Mouse (Mus musculus) megakaryocyte, embryonic 14.5 days (primary cell): Measurements from ENCODE around the gene Ift172.

Source experiments
- FLI1 ChIP-seq: IDR thresholded peaks from 2 replicates; pipeline ENCODE4 v1.6.1; 2012; ENCODE audit warnings: low read length, inconsistent platforms, mixed read lengths
- GATA1 ChIP-seq: IDR thresholded peaks from 3 replicates; pipeline ENCODE4 v1.6.1; 2012; ENCODE audit warnings: mixed read lengths, low read length, inconsistent platforms, borderline replicate concordance

DNA sequence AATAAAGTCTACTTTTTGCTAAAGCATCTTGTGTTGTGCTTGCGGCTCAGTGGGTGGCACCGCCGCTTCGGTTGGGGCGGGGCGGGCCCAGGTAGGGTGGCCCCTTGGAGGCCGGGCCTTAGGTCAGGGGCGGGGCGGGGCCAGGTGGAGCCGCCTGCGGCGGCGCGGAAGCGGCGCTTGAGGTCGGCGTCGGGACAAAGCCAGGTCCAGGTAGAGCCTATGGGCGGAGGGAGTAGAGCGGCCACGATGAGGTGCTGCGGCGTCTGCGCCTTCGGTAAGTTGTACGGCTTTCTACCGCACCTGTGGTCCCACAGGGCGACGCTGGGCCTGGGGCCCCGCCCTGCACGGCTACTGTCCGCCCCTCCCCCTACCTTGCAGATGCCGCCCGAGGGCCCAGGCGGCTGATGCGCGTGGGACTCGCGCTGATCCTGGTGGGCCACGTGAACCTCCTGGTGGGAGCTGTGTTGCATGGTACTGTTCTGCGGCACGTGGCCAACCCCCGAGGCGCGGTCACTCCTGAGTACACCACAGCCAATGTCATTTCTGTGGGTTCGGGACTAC, 39.3 kb downstream of the Ift172 start, which contains the start of gene Krtcap3:
- no peak for TF ChIP-seq GATA1
- no peak for TF ChIP-seq FLI1
